Mouse (Mus musculus): ENCODE measurements around the gene Ift43. TPM values are rescaled to one million over a fixed set of nuclear protein-coding genes. Genes with fewer than 3 reads are reported as not detected.

Gene Ift43
- total and polyA plus RNA-seq, 3 experiments = 0.42 to 1.9 TPM; not detected in 1

DNA sequence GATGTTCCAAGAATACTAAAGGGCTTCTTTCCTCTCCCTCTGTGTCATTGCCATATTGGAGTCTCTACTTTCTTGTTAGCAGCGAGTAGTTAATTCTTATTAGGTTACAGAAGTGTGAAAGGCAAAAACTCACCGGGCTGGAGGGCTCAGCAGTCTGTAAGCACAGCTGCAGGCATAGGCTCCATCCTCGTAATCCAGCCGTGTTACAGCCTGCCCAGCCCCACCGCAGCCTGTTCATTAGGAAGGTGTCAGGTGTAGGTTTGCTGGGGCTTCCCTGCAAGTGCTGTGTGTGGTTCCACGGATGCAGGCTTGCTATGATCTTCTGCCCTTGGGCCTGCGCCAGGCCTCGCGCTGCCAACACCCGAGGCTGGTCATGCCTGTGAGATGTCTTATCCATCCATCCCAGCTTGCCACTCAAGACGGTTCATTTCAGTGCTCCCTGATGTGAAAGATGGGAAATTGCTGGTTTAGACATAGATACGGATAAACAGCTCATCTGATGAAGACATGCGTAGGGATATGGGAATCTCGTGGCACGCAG is 34.0 kb downstream of the Ift43 start:
- no peaks in the 10 kb centered on the region for H3K4me1 ChIP-seq (ENCODE audit: control insufficient read depth in 1 of 2, insufficient read depth in 2 of 2, low read length in 2 of 2)
- no peak for TF ChIP-seq ETS1 (IDR thresholded peaks at IDR 0.05; ENCODE audit: low read depth, low read length)
- TF ChIP-seq ZNF384 (IDR thresholded peaks at IDR 0.05; ENCODE audit: low read depth, low read length) = no peak
- no peak for TF ChIP-seq TBP (IDR thresholded peaks at IDR 0.05; ENCODE audit: low read depth, low read length)
- no peak for TF ChIP-seq NELFE (IDR thresholded peaks at IDR 0.05; ENCODE audit: low read depth, low read length)
- no peak for TF ChIP-seq MYC (IDR thresholded peaks at IDR 0.05; ENCODE audit: low read depth, low read length)
- no peak for TF ChIP-seq SIN3A (IDR thresholded peaks at IDR 0.05; ENCODE audit: low read length)
- TF ChIP-seq JUND (IDR thresholded peaks at IDR 0.05; ENCODE audit: low read depth, low read length) = no peak
- no peak for TF ChIP-seq GATA1 (IDR thresholded peaks at IDR 0.05; ENCODE audit: low read depth, low read length)
- TF ChIP-seq GABPA (IDR thresholded peaks at IDR 0.05; ENCODE audit: low read depth, low read length) = no peak
- TF ChIP-seq POLR2AphosphoS5 (IDR thresholded peaks at IDR 0.05; ENCODE audit: borderline replicate concordance, low read depth, low read length) = no peak
- no peak for TF ChIP-seq SMC3 (IDR thresholded peaks at IDR 0.05; ENCODE audit: low read depth, low read length)
- no peak for TF ChIP-seq MAFK (IDR thresholded peaks at IDR 0.05; ENCODE audit: borderline replicate concordance, low read depth, low read length)
- no peaks in the 10 kb centered on the region for H3K27me3 ChIP-seq (ENCODE audit: control insufficient read depth in 1 of 2, insufficient read depth in 2 of 2, low read length in 2 of 2)
- no peaks in the 10 kb centered on the region for H3K79me2 ChIP-seq (ENCODE audit: control insufficient read depth, insufficient read depth, low read length, poor library complexity)
- H3K9ac ChIP-seq (ENCODE audit: control insufficient read depth, low read depth, low read length, poor library complexity, severe bottlenecking) = no peak overlapping the region
- DNase-seq (ENCODE audit: low read depth, low spot score) = no peak
- H3K36me3 ChIP-seq (ENCODE audit: control insufficient read depth in 1 of 2, insufficient read depth in 2 of 2, low read length in 2 of 2) = no peaks in the 10 kb centered on the region
- H3K27ac ChIP-seq (ENCODE audit: control insufficient read depth, low read depth, low read length) = no peak overlapping the region
- H3K9me3 ChIP-seq (replicated peaks; ENCODE audit: insufficient read depth, low read length) = no peaks in the 10 kb centered on the region
- no peak overlapping the region for H3K4me3 ChIP-seq (ENCODE audit: control insufficient read depth in 1 of 2, insufficient read depth in 1 of 2, low read depth in 2 of 2, low read length in 2 of 2)

DNA sequence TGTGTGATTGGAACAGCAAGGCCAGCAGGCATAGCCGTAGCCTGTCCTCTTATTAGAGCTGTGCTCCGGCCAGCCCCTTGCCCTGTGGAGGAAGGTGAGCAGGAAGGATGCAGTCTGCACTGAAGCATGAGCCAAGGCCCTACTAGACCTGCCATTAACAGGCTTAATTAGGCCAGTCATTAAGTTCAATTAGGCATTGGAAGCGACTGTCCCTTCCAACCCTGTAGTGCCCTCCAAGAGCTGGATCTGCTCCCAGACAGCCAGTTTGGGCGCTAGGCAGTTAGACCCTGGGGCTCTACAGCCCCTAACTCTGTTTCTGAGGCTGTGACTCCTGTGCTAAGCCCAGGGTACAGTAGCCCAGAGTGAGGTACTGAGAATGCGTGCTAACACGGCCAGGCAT is 41.7 kb downstream of the Ift43 start:
- no peak for DNase-seq (ENCODE audit: low read depth, low spot score)
- Histone ChIP-seq H3K36me3 (ENCODE audit: control insufficient read depth in 1 of 2, insufficient read depth in 2 of 2, low read length in 2 of 2) (no peaks in the 10 kb centered on the region), H3K27ac (ENCODE audit: control insufficient read depth, low read depth, low read length) (no peak overlapping the region), H3K79me2 (ENCODE audit: control insufficient read depth, insufficient read depth, low read length, poor library complexity) (no peaks in the 10 kb centered on the region), H3K27me3 (ENCODE audit: control insufficient read depth in 1 of 2, insufficient read depth in 2 of 2, low read length in 2 of 2) (no peaks in the 10 kb centered on the region; a peak in 1 of 4 replicates), H3K4me3 (ENCODE audit: control insufficient read depth in 1 of 2, insufficient read depth in 1 of 2, low read depth in 2 of 2, low read length in 2 of 2) (no peak overlapping the region), H3K9me3 (replicated peaks; ENCODE audit: insufficient read depth, low read length) (no peaks in the 10 kb centered on the region), H3K4me1 (ENCODE audit: control insufficient read depth in 1 of 2, insufficient read depth in 2 of 2, low read length in 2 of 2) (no peaks in the 10 kb centered on the region), H3K9ac (ENCODE audit: control insufficient read depth, low read depth, low read length, poor library complexity, severe bottlenecking) (no peak overlapping the region)
- no peak for TF ChIP-seq HCFC1 (IDR thresholded peaks at IDR 0.05; ENCODE audit: low read depth, low read length)
- TF ChIP-seq MYB (IDR thresholded peaks at IDR 0.05; ENCODE audit: low read depth, low read length) = no peak
- no peak for TF ChIP-seq JUND (IDR thresholded peaks at IDR 0.05; ENCODE audit: low read depth, low read length)
- no peak for TF ChIP-seq NELFE (IDR thresholded peaks at IDR 0.05; ENCODE audit: low read depth, low read length)
- TF ChIP-seq TAL1 (IDR thresholded peaks at IDR 0.05; ENCODE audit: low read length) = no peak
- TF ChIP-seq TCF12 (IDR thresholded peaks at IDR 0.05; ENCODE audit: low read depth, low read length) = no peak
- no peak for TF ChIP-seq MEF2A (IDR thresholded peaks at IDR 0.05; ENCODE audit: extremely low read depth, insufficient replicate concordance, low read depth, low read length, poor library complexity, severe bottlenecking)
- TF ChIP-seq ETS1 (IDR thresholded peaks at IDR 0.05; ENCODE audit: low read depth, low read length) = no peak

Measured in MEL (cell line).